Mouse (Mus musculus): Measurements from ENCODE around the gene Gm28372. TPM values are rescaled to one million over a fixed set of nuclear protein-coding genes. Genes with fewer than 3 reads are reported as not detected.
A peak's percentile ranks its signal among the peaks of the same experiment; 100 is the strongest.

The Gm28372 gene
- polyA plus RNA-seq, 1 experiment from 2014 or later: not detected

GRCm38 (mm10) chr2:130432157-130432556 is 27.1 kb downstream of the Gm28372 start:
- Histone ChIP-seq H3K9ac (0 out of 2 replicates have a peak overlapping the region, but pooled peaks have one; percentile 19), H3K36me3 (peaks cover 10% of the 10 kb centered on the region), H3K9me3 (no peaks in the 10 kb centered on the region), H3K4me3 (no peak overlapping the region), H3K4me2 (no peak overlapping the region), H3K27me3 (replicated peaks) (no peaks in the 10 kb centered on the region), H3K4me1 (peaks cover 26% of the 10 kb centered on the region), H3K27ac (replicated peaks) (no peak overlapping the region)
- 68% methylated on average over 3 of the region's 3 CpGs for WGBS
- no peak for ATAC-seq (ENCODE audit: extremely low read depth, insufficient number of reproducible peaks, low FRiP score, low TSS enrichment)

GRCm38 (mm10) chr2:130433152-130433551 is 28.1 kb downstream of the Gm28372 start:
- Histone ChIP-seq H3K4me3 (no peak overlapping the region), H3K36me3 (peaks cover 19% of the 10 kb centered on the region), H3K4me2 (no peak overlapping the region), H3K27me3 (replicated peaks) (no peaks in the 10 kb centered on the region), H3K4me1 (peaks cover 26% of the 10 kb centered on the region), H3K9me3 (no peaks in the 10 kb centered on the region), H3K9ac (no peak overlapping the region), H3K27ac (replicated peaks) (no peak overlapping the region)
- ATAC-seq (ENCODE audit: extremely low read depth, insufficient number of reproducible peaks, low FRiP score, low TSS enrichment): no peak
- WGBS: 21% methylated on average over 4 of the region's 4 CpGs

- Histone ChIP-seq H3K36me3 (peaks cover 52% of the 10 kb centered on the region), H3K4me3 (no peak overlapping the region), H3K27ac (replicated peaks) (no peak overlapping the region), H3K4me1 (peaks cover 9% of the 10 kb centered on the region), H3K9ac (no peak overlapping the region), H3K27me3 (replicated peaks) (no peaks in the 10 kb centered on the region), H3K9me3 (no peaks in the 10 kb centered on the region), H3K4me2 (no peak overlapping the region)
- whole genome bisulfite sequencing: 96% methylated on average over 1 of the region's 1 CpGs
- ATAC-seq (ENCODE audit: extremely low read depth, insufficient number of reproducible peaks, low FRiP score, low TSS enrichment): no peak
Observed at GRCm38 (mm10) chr2:130436769-130437168, 31.7 kb downstream of the Gm28372 start.

- Histone ChIP-seq H3K4me1 (no peaks in the 10 kb centered on the region), H3K9me3 (no peaks in the 10 kb centered on the region), H3K27ac (replicated peaks) (no peak overlapping the region), H3K36me3 (peaks cover 66% of the 10 kb centered on the region), H3K4me3 (no peak overlapping the region), H3K27me3 (replicated peaks) (no peaks in the 10 kb centered on the region), H3K4me2 (no peak overlapping the region), H3K9ac (no peak overlapping the region)
- WGBS: 87% methylated on average over 3 of the region's 3 CpGs
- no peak for ATAC-seq (ENCODE audit: extremely low read depth, insufficient number of reproducible peaks, low FRiP score, low TSS enrichment)
Observed at GRCm38 (mm10) chr2:130438861-130439260, 33.8 kb downstream of the Gm28372 start.

GRCm38 (mm10) chr2:130439840-130440480 is 34.9 kb downstream of the Gm28372 start:
- Histone ChIP-seq H3K9ac (no peak overlapping the region), H3K4me3 (no peak overlapping the region), H3K9me3 (no peaks in the 10 kb centered on the region), H3K36me3 (peaks cover 75% of the 10 kb centered on the region), H3K27ac (replicated peaks) (no peak overlapping the region), H3K27me3 (replicated peaks) (no peaks in the 10 kb centered on the region), H3K4me1 (no peaks in the 10 kb centered on the region), H3K4me2 (no peak overlapping the region)
- 82% methylated on average over 4 of the region's 4 CpGs for WGBS
- no peak for ATAC-seq (ENCODE audit: extremely low read depth, insufficient number of reproducible peaks, low FRiP score, low TSS enrichment)

GRCm38 (mm10) chr2:130442162-130442561 is 37.1 kb downstream of the Gm28372 start:
- Histone ChIP-seq H3K4me1 (no peaks in the 10 kb centered on the region), H3K4me3 (no peak overlapping the region), H3K27ac (replicated peaks) (no peak overlapping the region), H3K9me3 (no peaks in the 10 kb centered on the region), H3K36me3 (peaks cover 80% of the 10 kb centered on the region), H3K4me2 (no peak overlapping the region), H3K9ac (no peak overlapping the region), H3K27me3 (replicated peaks) (no peaks in the 10 kb centered on the region)
- 78% methylated on average over 10 of the region's 10 CpGs for WGBS
- no peak for ATAC-seq (ENCODE audit: extremely low read depth, insufficient number of reproducible peaks, low FRiP score, low TSS enrichment)

GRCm38 (mm10) chr2:130448449-130448848 is 43.4 kb downstream of the Gm28372 start:
- Histone ChIP-seq H3K27ac (replicated peaks) (no peak overlapping the region), H3K9me3 (no peaks in the 10 kb centered on the region), H3K9ac (no peak overlapping the region), H3K4me1 (peaks cover 33% of the 10 kb centered on the region), H3K36me3 (peaks cover 18% of the 10 kb centered on the region), H3K4me3 (no peak overlapping the region), H3K4me2 (no peak overlapping the region), H3K27me3 (replicated peaks) (peaks cover 6% of the 10 kb centered on the region)
- no peak for ATAC-seq (ENCODE audit: extremely low read depth, insufficient number of reproducible peaks, low FRiP score, low TSS enrichment)

- H3K9me3 ChIP-seq: no peaks in the 10 kb centered on the region
- peaks cover 35% of the 10 kb centered on the region for H3K4me1 ChIP-seq
- H3K27ac ChIP-seq (replicated peaks): no peak overlapping the region
- no peak for ATAC-seq (ENCODE audit: extremely low read depth, insufficient number of reproducible peaks, low FRiP score, low TSS enrichment)
- H3K27me3 ChIP-seq (replicated peaks): peaks cover 6% of the 10 kb centered on the region
- peak overlapping the region; percentile 93 for H3K9ac ChIP-seq
- peak overlapping the region; percentile 86 for H3K4me3 ChIP-seq
- peaks cover 10% of the 10 kb centered on the region for H3K36me3 ChIP-seq
- 9% methylated on average over 17 of the region's 17 CpGs for WGBS
- peak overlapping the region; percentile 77 for H3K4me2 ChIP-seq
Observed at GRCm38 (mm10) chr2:130449021-130449793, 44.2 kb downstream of the Gm28372 start.

GRCm38 (mm10) chr2:130449794-130450433 is 44.9 kb downstream of the Gm28372 start, which contains the start of gene Ptpra:
Gene Ptpra (plus strand): TSS chr2:130450278.
- H3K9ac ChIP-seq: peak within 1 kb of the TSS; percentile 93
- peak within 1 kb of the TSS; percentile 86 for H3K27ac ChIP-seq (replicated peaks)
- peak; percentile 92 for ATAC-seq (ENCODE audit: extremely low read depth, insufficient number of reproducible peaks, low FRiP score, low TSS enrichment)
- H3K4me1 ChIP-seq: peaks cover 41% of the 10 kb centered on the region
- peaks cover 6% of the 10 kb centered on the region for H3K27me3 ChIP-seq (replicated peaks)
- 0% methylated on average over 50 of the region's 50 CpGs for WGBS
- peaks cover 5% of the 10 kb centered on the region; the same call in 1 of the 2 replicates for H3K36me3 ChIP-seq
- H3K4me3 ChIP-seq: peak within 1 kb of the TSS; percentile 86
- H3K4me2 ChIP-seq: peak within 1 kb of the TSS; percentile 77
- no peaks in the 10 kb centered on the region for H3K9me3 ChIP-seq

- WGBS: under 1% methylated on average over 42 of the region's 47 CpGs
- Histone ChIP-seq H3K27ac (replicated peaks) (peak overlapping the region; percentile 86), H3K27me3 (replicated peaks) (peaks cover 6% of the 10 kb centered on the region), H3K9me3 (no peaks in the 10 kb centered on the region), H3K4me1 (peaks cover 41% of the 10 kb centered on the region), H3K9ac (peak overlapping the region; percentile 93), H3K4me2 (peak overlapping the region; percentile 77), H3K36me3 (0 out of 2 replicates have a peak, but pooled peaks cover under 1% of the 10 kb centered on the region), H3K4me3 (peak overlapping the region; percentile 86)
- ATAC-seq (ENCODE audit: extremely low read depth, insufficient number of reproducible peaks, low FRiP score, low TSS enrichment): peak; percentile 79
Observed at GRCm38 (mm10) chr2:130450434-130450796, 45.4 kb downstream of the Gm28372 start.

GRCm38 (mm10) chr2:130451086-130451726 is 46.2 kb downstream of the Gm28372 start:
- H3K4me3 ChIP-seq: peak overlapping the region; percentile 86
- no peak overlapping the region for H3K27ac ChIP-seq (replicated peaks)
- no peaks in the 10 kb centered on the region for H3K36me3 ChIP-seq
- 59% methylated on average over 14 of the region's 14 CpGs for WGBS
- H3K9ac ChIP-seq: peak overlapping the region; percentile 93
- no peak for ATAC-seq (ENCODE audit: extremely low read depth, insufficient number of reproducible peaks, low FRiP score, low TSS enrichment)
- H3K27me3 ChIP-seq (replicated peaks): peaks cover 6% of the 10 kb centered on the region
- no peaks in the 10 kb centered on the region for H3K9me3 ChIP-seq
- H3K4me2 ChIP-seq: peak overlapping the region; percentile 77
- H3K4me1 ChIP-seq: peaks cover 46% of the 10 kb centered on the region
